Mouse (Mus musculus): ENCODE measurements around the gene Zfp638. TPM values are rescaled to one million over a fixed set of nuclear protein-coding genes. Genes with fewer than 3 reads are reported as not detected.
"Not testable (repeated sequence)": the region's sequence is repeated elsewhere in the genome, so short reads cannot be mapped to it uniquely, and the experiment has no call there.

Zfp638 gene
- polyA plus RNA-seq (2014; fragmentation: Nextera tagmentation; extraction: Ambion mirVana) = 96.5 and 97.4 TPM in 2 replicates

GRCm38 (mm10) chr6:83866954-83867597 is at the start of gene Zfp638:
Gene Zfp638 (plus strand): TSS chr6:83867109.
- 1% methylated on average over 50 of the region's 50 CpGs for WGBS
- peak within 1 kb of the TSS; percentile 86 for H3K4me2 ChIP-seq (replicated peaks)
- H3K36me3 ChIP-seq (replicated peaks; ENCODE audit: control insufficient read depth, insufficient read depth) = no peaks in the 10 kb centered on the region
- H3K9me3 ChIP-seq (ENCODE audit: control insufficient read depth, low read length) = no peaks in the 10 kb centered on the region
- H3K27ac ChIP-seq = no peak within 1 kb of the TSS
- no peaks in the 10 kb centered on the region for H3K27me3 ChIP-seq (ENCODE audit: control insufficient read depth, insufficient read depth, low read length)
- DNase-seq (ENCODE audit: low spot score) (peak; percentile 89), ATAC-seq (ENCODE audit: low FRiP score) (peak; percentile 97)
- H3K4me3 ChIP-seq (replicated peaks; ENCODE audit: low read length) = peak within 1 kb of the TSS; percentile 70
- 0 out of 2 replicates have a peak, but pooled peaks cover 8% of the 10 kb centered on the region for H3K4me1 ChIP-seq (replicated peaks; ENCODE audit: control insufficient read depth, insufficient read depth, low read length)
- peak within 1 kb of the TSS; percentile 64 for H3K9ac ChIP-seq

GRCm38 (mm10) chr6:83818996-83819395 is 47.9 kb upstream of the Zfp638 start:
- 95% methylated on average over 1 of the region's 1 CpGs for WGBS
- H3K9ac ChIP-seq = no peak overlapping the region
- no peak for DNase-seq (ENCODE audit: low spot score)
- no peaks in the 10 kb centered on the region for H3K27me3 ChIP-seq (ENCODE audit: control insufficient read depth, insufficient read depth, low read length)
- no peak overlapping the region for H3K4me2 ChIP-seq (replicated peaks)
- peaks cover 11% of the 10 kb centered on the region for H3K36me3 ChIP-seq (replicated peaks; ENCODE audit: control insufficient read depth, insufficient read depth)
- no peaks in the 10 kb centered on the region; the same call in 1 of the 2 replicates for H3K4me1 ChIP-seq (replicated peaks; ENCODE audit: control insufficient read depth, insufficient read depth, low read length)
- no peak for ATAC-seq (ENCODE audit: low FRiP score)
- no peak overlapping the region for H3K27ac ChIP-seq
- no peak overlapping the region for H3K4me3 ChIP-seq (replicated peaks; ENCODE audit: low read length)
- H3K9me3 ChIP-seq (ENCODE audit: control insufficient read depth, low read length) = 0 out of 2 replicates have a peak, but pooled peaks cover 6% of the 10 kb centered on the region

DNA sequence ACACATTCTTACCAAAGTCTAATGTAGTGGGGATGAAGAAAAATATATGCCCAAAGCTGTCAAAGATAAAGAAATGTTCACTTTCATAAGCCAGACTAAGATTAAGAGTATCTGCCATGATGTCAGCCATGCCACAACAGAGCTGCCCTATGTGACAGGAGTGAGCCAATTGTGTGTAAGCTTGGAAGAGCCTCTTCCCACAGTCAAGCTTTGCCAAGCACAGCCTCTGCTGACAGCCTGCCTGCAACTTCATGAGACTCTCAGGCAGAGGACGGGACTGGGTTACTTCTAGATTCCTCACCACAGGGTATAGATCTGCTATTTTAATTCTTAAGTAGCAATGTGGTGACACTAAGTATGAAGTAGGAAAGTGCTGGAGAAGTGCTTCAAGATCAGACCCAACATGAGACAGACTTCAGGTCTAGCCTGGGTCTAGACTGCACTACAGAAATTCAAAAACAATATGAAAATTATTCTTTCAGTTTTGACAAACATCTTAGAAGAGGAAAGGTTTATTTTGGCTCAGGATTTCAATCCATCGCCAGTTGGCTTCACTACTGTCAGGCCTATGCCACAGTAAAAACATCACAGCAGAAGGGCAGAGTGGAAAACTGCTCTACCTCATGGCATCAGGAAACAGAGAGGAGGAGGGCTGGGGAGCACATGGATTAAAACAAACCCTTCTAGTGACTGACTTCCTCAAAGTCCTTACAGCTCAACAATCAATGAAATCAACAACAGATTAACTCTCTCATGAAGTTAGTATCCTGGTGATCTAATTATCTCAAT is 46.0 kb upstream of the Zfp638 start:
- no peak overlapping the region for H3K9ac ChIP-seq
- no peak for DNase-seq (ENCODE audit: low spot score)
- 80% methylated on average over 2 of the region's 2 CpGs for WGBS

GRCm38 (mm10) chr6:83821856-83822255 is 45.1 kb upstream of the Zfp638 start:
- Histone ChIP-seq H3K9me3 (ENCODE audit: control insufficient read depth, low read length) (0 out of 2 replicates have a peak, but pooled peaks cover 6% of the 10 kb centered on the region), H3K36me3 (replicated peaks; ENCODE audit: control insufficient read depth, insufficient read depth) (no peaks in the 10 kb centered on the region; the same call in 1 of the 2 replicates), H3K4me2 (replicated peaks) (no peak overlapping the region), H3K9ac (no peak overlapping the region), H3K27ac (no peak overlapping the region), H3K4me3 (replicated peaks; ENCODE audit: low read length) (no peak overlapping the region), H3K4me1 (replicated peaks; ENCODE audit: control insufficient read depth, insufficient read depth, low read length) (no peaks in the 10 kb centered on the region; the same call in 1 of the 2 replicates), H3K27me3 (ENCODE audit: control insufficient read depth, insufficient read depth, low read length) (no peaks in the 10 kb centered on the region)
- WGBS = 50% methylated on average over 2 of the region's 2 CpGs
- ATAC-seq (ENCODE audit: low FRiP score) (no peak), DNase-seq (ENCODE audit: low spot score) (peak; percentile 39)

More for the DNA sequence above, 46.0 kb upstream of the Zfp638 start:
- no peak for ATAC-seq (ENCODE audit: low FRiP score)
- H3K4me3 ChIP-seq (replicated peaks; ENCODE audit: low read length) = no peak overlapping the region
- H3K4me2 ChIP-seq (replicated peaks) = no peak overlapping the region
- no peaks in the 10 kb centered on the region; the same call in 1 of the 2 replicates for H3K36me3 ChIP-seq (replicated peaks; ENCODE audit: control insufficient read depth, insufficient read depth)
- H3K27me3 ChIP-seq (ENCODE audit: control insufficient read depth, insufficient read depth, low read length) = no peaks in the 10 kb centered on the region
- H3K27ac ChIP-seq = no peak overlapping the region
- H3K9me3 ChIP-seq (ENCODE audit: control insufficient read depth, low read length) = 0 out of 2 replicates have a peak, but pooled peaks cover 6% of the 10 kb centered on the region
- H3K4me1 ChIP-seq (replicated peaks; ENCODE audit: control insufficient read depth, insufficient read depth, low read length) = no peaks in the 10 kb centered on the region; the same call in 1 of the 2 replicates

DNA sequence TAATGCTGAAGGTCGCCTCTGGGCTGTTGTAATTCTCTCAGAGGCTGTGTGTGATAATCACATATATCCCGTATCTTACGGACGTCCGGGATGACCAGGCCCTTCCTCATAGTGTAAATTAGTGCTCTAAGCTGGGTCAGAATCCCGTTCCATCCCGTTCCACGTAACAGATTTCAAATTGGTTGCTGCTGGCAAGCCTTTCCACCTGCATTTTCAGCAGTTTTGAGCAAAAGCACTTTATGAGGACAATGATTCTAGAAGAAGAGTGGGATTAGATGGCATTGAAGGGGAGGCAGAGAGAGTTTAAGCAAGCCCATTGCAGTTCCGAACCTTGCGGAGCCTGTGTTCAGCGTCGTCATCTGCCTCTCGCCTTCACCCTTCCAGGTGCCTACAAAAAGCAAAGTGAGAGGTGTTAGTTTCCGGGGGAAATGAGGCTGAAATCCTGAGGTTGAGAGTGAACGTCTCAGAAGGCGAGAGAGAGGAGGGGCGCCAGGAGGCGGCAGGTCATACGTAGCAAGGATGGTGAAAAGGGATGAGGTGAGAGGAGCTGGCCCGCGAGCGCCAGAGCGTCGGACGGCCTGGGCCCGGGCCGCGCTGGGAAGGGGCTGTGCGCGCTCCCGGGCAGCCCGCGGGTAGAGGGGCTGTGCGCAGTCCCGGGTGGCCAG is 35.8 kb upstream of the Zfp638 start:
- Histone ChIP-seq H3K4me2 (replicated peaks) (peak overlapping the region; percentile 95), H3K9ac (peak overlapping the region; percentile 65), H3K27me3 (ENCODE audit: control insufficient read depth, insufficient read depth, low read length) (no peaks in the 10 kb centered on the region), H3K4me1 (replicated peaks; ENCODE audit: control insufficient read depth, insufficient read depth, low read length) (peaks cover 14% of the 10 kb centered on the region; the same call in 1 of the 2 replicates), H3K4me3 (replicated peaks; ENCODE audit: low read length) (peak overlapping the region; percentile 63), H3K36me3 (replicated peaks; ENCODE audit: control insufficient read depth, insufficient read depth) (0 out of 2 replicates have a peak, but pooled peaks cover 6% of the 10 kb centered on the region), H3K27ac (peak overlapping the region; percentile 84), H3K9me3 (ENCODE audit: control insufficient read depth, low read length) (no peaks in the 10 kb centered on the region)
- peak; percentile 82 for ATAC-seq (ENCODE audit: low FRiP score)
- peak; percentile 52 for DNase-seq (ENCODE audit: low spot score)
- 2% methylated on average over 35 of the region's 35 CpGs for WGBS

GRCm38 (mm10) chr6:83831606-83832123 is 35.2 kb upstream of the Zfp638 start, which contains the start of gene Paip2b:
Gene Paip2b (minus strand): TSS chr6:83831741.
- Histone ChIP-seq H3K9me3 (ENCODE audit: control insufficient read depth, low read length) (no peaks in the 10 kb centered on the region), H3K36me3 (replicated peaks; ENCODE audit: control insufficient read depth, insufficient read depth) (0 out of 2 replicates have a peak, but pooled peaks cover 6% of the 10 kb centered on the region), H3K4me1 (replicated peaks; ENCODE audit: control insufficient read depth, insufficient read depth, low read length) (peaks cover 14% of the 10 kb centered on the region; the same call in 1 of the 2 replicates), H3K4me2 (replicated peaks) (peak within 1 kb of the TSS; percentile 95), H3K9ac (peak within 1 kb of the TSS; percentile 65), H3K27ac (peak within 1 kb of the TSS; percentile 84), H3K4me3 (replicated peaks; ENCODE audit: low read length) (peak within 1 kb of the TSS; percentile 63), H3K27me3 (ENCODE audit: control insufficient read depth, insufficient read depth, low read length) (no peaks in the 10 kb centered on the region)
- 0% methylated on average over 27 of the region's 37 CpGs for WGBS
- ATAC-seq (ENCODE audit: low FRiP score) = peak; percentile 98
- peak; percentile 98 for DNase-seq (ENCODE audit: low spot score)

GRCm38 (mm10) chr6:83832393-83832792 is 34.5 kb upstream of the Zfp638 start:
- WGBS = 83% methylated on average over 1 of the region's 1 CpGs
- H3K9me3 ChIP-seq (ENCODE audit: control insufficient read depth, low read length); DNase-seq (ENCODE audit: low spot score); H3K27me3 ChIP-seq (ENCODE audit: control insufficient read depth, insufficient read depth, low read length); H3K36me3 ChIP-seq (replicated peaks; ENCODE audit: control insufficient read depth, insufficient read depth); ATAC-seq (ENCODE audit: low FRiP score): not testable (repeated sequence)
- H3K4me1 ChIP-seq (replicated peaks; ENCODE audit: control insufficient read depth, insufficient read depth, low read length) = peaks cover 14% of the 10 kb centered on the region; the same call in 1 of the 2 replicates
- H3K4me3 ChIP-seq (replicated peaks; ENCODE audit: low read length) = peak overlapping the region; percentile 21; the same call in 1 of the 2 replicates
- H3K4me2 ChIP-seq (replicated peaks) = peak overlapping the region; percentile 51
- peak overlapping the region; percentile 44; the same call in 1 of the 2 replicates for H3K9ac ChIP-seq
- H3K27ac ChIP-seq = peak overlapping the region; percentile 67

GRCm38 (mm10) chr6:83836826-83837225 is 30.1 kb upstream of the Zfp638 start:
- 81% methylated on average over 2 of the region's 2 CpGs for WGBS
- ATAC-seq (ENCODE audit: low FRiP score) = no peak
- H3K4me2 ChIP-seq (replicated peaks) = no peak overlapping the region

More at GRCm38 (mm10) chr6:83836826-83837225, 30.1 kb upstream of the Zfp638 start:
- DNase-seq (ENCODE audit: low spot score) = no peak
- 0 out of 2 replicates have a peak, but pooled peaks cover 4% of the 10 kb centered on the region for H3K4me1 ChIP-seq (replicated peaks; ENCODE audit: control insufficient read depth, insufficient read depth, low read length)
- no peaks in the 10 kb centered on the region for H3K36me3 ChIP-seq (replicated peaks; ENCODE audit: control insufficient read depth, insufficient read depth)
- no peaks in the 10 kb centered on the region for H3K27me3 ChIP-seq (ENCODE audit: control insufficient read depth, insufficient read depth, low read length)
- no peak overlapping the region for H3K9ac ChIP-seq
- no peak overlapping the region for H3K4me3 ChIP-seq (replicated peaks; ENCODE audit: low read length)
- no peaks in the 10 kb centered on the region for H3K9me3 ChIP-seq (ENCODE audit: control insufficient read depth, low read length)
- no peak overlapping the region for H3K27ac ChIP-seq
